Mouse (Mus musculus) urinary bladder, postnatal 36 days (tissue): Measurements from ENCODE around the gene Gucy2d.

Experiments
- DNase-seq, 2 experiments: peaks; one replicate each; pipeline ENCODE4 v3.0.0; 2022; ENCODE audit warnings: low spot score in 2 of 2, mixed read lengths in 1 of 2

Gucy2d gene

GRCm38 (mm10) chr7:98489623-98490084 lies 49.4 kb downstream of the Gucy2d start:
- DNase-seq: peak; percentile 59 to 79

- no peak for DNase-seq
Measured at GRCm38 (mm10) chr7:98490328-98490727, 50.1 kb downstream of the Gucy2d start.

- no peak for DNase-seq
Measured at GRCm38 (mm10) chr7:98490911-98491310, 50.7 kb downstream of the Gucy2d start.

GRCm38 (mm10) chr7:98491451-98492200 lies 51.4 kb downstream of the Gucy2d start:
- DNase-seq: no peak

DNA sequence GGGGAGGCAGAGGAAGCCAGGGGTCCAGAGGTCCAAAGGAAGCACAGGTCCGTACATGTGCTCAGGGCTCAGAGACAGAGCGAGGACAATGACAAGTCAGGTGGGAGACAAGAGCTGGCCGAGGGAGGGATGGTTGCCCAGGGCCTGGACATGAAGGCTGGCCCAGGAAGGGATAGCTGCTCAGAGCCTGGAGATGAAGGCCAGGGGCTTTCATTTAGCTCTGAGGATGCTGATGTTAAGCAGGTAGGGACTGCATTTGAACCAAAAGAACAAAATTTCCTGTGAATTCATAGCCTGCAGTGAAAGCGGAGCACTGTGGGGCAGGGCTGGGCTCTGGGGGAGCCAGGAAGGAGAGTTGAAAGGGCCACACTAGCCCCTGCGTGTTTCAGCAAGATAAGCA lies 52.1 kb downstream of the Gucy2d start:
- DNase-seq: no peak

DNA sequence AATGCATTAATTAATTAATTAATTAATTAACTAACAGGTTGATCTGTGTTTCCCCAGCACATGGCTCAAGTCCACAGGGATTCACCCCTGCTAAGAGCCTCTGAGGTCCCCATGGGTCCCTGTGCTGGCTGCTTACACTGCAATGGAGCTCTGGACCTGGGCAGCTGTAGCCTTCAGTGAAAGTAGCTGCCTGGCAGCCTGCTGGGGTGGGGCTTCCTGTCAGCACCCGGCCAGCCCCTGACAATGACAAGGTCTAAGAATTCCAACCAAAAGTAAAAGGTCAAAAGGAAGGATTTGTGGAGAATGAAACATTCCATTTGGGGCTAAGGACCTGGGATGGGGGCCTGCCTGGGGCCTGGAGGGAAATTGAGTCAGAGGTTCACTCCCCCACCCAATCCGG lies 53.1 kb downstream of the Gucy2d start:
- no peak for DNase-seq

- no peak for DNase-seq
Measured at GRCm38 (mm10) chr7:98493901-98494480, 53.8 kb downstream of the Gucy2d start.

DNA sequence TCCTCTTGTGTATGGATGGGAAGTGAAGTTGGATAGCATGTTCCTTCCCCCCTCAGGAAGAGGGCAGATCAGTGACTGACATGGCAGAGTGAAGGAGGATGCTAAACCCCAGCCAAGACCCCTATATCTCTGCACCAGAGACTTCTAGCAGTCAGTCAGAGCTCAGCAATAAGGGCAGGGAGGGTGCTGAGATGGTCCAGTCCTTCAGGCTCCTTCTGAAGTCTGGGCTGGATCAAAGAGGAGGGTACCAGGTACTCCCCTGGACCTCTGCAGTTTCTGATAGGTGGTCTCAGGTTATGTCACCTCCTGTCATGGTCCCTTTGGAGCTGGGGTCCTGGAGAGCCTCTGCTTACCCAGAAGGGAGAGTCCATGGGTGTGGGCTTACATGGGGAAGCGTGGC lies 55.4 kb downstream of the Gucy2d start:
- no peak for DNase-seq

DNA sequence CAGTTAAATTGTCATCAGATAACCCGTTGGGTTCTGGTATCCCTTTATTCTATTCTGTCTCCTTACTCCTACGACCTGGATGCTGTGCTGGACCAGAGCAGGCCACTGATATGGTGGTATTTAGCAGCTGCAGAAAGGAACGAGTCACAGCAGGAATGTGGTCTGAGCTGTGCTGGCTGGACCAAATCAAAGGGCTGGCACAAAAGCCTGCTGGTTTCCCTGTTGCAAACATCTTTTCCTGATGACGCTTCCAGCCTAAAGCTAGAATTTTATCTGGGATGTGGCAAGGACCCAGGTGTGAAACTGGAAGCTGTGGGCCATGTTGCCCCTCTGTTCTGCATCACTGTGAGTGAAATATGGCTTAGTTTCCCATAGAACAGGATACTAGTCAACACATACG lies 57.2 kb downstream of the Gucy2d start:
- DNase-seq: no peak

- DNase-seq: no peak
Measured at GRCm38 (mm10) chr7:98498101-98498500, 57.9 kb downstream of the Gucy2d start.

DNA sequence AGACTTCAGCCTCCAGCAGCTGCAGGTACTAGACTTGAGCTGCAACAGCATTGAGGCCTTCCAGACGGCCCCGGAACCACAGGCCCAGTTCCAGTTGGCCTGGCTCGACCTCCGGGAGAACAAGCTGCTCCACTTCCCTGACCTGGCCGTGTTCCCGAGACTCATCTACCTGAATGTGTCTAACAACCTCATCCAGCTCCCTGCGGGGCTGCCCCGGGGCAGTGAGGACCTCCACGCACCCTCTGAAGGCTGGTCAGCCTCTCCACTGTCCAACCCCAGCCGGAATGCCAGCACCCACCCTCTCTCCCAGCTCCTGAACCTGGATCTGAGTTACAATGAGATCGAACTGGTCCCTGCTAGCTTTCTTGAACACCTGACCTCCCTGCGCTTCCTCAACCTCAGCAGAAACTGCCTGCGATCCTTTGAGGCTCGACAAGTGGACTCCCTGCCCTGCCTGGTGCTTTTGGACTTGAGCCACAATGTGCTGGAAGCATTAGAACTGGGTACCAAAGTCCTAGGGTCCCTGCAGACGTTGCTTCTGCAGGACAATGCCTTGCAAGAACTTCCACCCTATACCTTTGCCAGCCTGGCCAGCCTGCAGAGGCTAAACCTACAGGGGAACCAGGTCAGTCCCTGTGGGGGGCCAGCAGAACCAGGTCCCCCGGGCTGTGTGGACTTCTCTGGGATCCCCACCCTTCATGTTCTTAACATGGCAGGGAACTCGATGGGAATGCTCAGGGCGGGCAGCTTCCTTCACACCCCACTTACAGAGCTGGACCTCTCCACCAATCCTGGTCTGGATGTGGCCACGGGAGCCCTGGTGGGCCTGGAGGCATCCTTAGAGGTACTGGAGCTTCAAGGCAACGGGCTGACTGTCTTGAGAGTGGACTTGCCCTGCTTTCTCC lies 58.7 kb downstream of the Gucy2d start:
- no peak for DNase-seq

DNA sequence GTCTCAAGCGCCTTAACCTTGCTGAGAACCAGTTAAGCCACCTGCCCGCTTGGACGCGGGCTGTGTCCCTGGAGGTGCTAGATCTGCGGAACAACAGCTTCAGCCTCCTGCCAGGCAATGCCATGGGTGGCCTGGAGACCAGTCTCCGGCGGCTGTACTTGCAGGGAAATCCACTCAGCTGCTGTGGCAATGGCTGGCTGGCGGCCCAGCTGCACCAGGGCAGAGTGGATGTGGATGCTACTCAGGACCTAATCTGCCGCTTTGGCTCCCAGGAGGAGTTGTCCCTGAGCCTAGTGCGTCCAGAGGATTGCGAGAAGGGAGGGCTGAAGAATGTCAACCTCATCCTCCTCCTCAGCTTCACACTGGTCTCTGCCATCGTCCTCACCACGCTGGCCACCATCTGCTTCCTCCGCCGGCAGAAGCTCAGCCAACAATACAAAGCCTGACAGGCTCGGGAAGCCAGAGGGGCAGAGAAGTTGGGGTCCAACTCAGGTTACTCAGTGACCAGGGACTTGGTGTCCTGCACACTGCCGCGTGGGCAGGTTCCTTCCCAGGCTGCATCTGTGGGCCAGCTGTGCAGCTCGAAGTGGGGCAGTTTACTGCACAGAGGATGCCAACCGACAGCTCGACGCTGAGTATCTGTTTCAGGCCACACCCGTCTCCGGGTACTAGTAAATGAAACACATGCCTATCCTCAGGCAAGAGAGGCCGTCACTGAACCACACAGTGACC lies 59.5 kb downstream of the Gucy2d start:
- DNase-seq: no peak

DNA sequence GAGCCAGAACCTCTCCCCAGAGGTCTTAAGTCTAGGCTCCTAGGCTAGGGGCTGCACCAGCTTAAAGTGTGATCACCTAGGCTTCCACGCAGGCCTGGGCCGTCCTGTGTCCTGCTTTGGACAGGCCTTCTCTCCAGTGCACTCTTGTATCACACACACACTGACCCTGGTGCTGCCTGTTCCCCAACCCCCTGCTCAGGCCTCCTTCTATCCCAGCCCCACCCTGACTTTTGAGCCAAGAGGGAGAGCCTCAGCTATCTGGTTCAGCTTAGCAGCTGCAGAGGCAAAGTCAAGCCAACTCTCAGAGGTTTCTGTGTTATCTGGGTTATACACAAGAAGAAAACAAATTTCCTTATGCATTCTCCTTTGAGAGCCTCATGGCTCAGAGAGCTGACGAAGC lies 60.3 kb downstream of the Gucy2d start:
- DNase-seq: peak in 1 of 2 experiments; percentile 69

- DNase-seq: no peak
Measured at GRCm38 (mm10) chr7:98501078-98501477, 60.9 kb downstream of the Gucy2d start.

GRCm38 (mm10) chr7:98502921-98503320 lies 62.7 kb downstream of the Gucy2d start:
- no peak for DNase-seq

- DNase-seq: no peak
Measured at GRCm38 (mm10) chr7:98503951-98504647, 63.9 kb downstream of the Gucy2d start.

DNA sequence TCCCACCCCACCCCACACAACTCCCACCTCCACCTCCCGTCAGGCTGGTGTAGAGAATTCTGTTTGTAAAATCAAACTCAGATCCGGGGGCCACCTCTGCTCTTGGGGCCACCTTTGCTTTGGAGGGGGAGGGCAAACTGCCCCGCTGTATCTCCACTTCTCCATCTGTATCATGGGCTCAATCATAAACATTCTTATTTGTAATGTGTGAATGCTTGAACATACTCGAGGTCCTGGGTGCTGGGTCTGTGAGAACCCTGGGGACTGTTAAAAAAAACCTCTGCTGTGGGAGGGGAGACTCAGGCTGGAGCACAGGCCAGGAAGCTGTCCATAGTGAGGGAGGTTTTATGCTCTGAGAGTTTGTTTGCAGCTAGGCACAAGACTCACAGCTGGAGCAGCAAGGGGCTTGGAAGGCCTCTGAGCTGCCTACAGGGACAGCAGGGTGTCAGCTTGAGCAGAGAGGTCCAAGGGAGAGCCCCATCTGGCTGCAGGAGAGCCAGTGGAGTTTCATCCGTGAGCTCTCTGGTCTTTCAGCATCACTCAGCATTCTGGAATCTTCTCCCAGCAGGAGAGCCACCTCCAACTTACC lies 64.6 kb downstream of the Gucy2d start:
- no peak for DNase-seq

DNA sequence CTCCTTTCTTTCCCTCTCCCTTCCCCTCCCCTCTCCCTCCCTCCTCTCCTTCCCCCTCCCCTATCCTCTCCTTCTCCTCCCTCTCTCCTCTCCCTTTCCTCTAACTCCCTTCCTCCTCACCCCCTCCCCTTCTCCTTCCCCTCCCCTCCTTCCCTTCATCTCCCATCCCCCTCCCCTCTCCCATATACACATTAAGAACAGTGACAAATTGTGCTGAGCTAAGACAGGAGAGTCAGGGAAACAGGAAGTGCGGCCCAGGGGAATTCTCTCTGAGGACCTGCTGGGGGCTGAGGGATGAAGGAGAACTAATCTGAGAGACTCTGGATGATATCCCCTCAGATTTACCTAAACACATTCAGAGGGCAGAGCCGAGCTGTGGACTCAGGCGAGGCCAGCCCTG lies 65.4 kb downstream of the Gucy2d start:
- DNase-seq: no peak

- DNase-seq: no peak
Measured at GRCm38 (mm10) chr7:98510961-98511958, 71.0 kb downstream of the Gucy2d start.
